Mouse (Mus musculus) lung, adult 2 months (tissue): ENCODE measurements around the gene Tacr1.

Source experiments
- CTCF ChIP-seq: fragments of 200-500 bp; IDR thresholded peaks from 2 replicates; pipeline ENCODE4 v1.5.1; 2011; ENCODE audit warnings: mild to moderate bottlenecking, low read length, control low read depth; ENCODE audit not compliant: insufficient read depth
- POLR2A ChIP-seq: fragments of 200-500 bp; IDR thresholded peaks from 2 replicates; pipeline ENCODE4 v1.6.1; 2011; ENCODE audit warnings: low read depth, mild to moderate bottlenecking, control low read depth, low read length, borderline replicate concordance; ENCODE audit errors: extremely low read depth

GRCm38 (mm10) chr6:82595461-82596090 lies 193.4 kb downstream of the Tacr1 start:
- TF ChIP-seq CTCF (no peak), POLR2A (no peak)
